10 mouse cellular contexts compared by ENCODE assay signal in the genomic region with DNA sequence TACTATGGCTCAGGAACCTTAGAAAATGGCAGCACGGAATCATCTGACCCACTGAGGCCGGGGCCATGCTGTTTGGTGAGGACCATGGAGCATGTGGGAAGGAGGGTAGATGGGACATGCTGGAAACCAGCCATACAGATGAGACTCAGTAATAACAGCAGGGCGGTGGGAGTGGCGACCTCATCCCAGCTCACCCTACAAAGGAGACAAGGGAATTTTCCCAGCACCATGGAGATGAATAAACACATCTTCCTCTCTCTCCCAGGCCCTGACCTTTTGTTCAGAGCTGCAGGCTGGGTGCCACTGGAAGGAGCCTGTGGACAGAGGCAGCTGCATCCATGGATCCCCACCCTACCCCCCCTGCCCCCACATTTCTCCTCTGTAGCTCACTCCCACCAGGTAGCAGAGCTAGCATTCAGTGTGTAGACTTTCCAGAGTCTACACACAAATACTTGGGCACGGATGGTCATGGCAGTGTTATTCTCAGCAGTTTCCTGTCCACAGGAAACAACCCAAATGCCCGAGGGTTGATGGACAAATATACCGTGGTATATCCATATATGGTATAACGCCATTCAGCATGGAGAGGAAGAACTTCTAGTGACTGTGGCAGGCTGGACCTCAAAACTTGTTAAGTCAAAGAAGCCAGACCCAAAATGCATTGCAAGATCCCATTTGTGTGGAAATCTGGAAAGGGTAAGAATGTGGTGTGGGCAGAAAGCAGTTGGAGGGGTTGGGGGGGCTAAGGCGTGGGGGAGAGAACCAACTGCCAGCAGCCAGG. TPM values are rescaled to one million over a fixed set of nuclear protein-coding genes. Genes with fewer than 3 reads are reported as not detected.
A peak's percentile ranks its signal among the peaks of the same experiment; 100 is the strongest.
DNase-seq lines count a peak whose midpoint lies in the region; ATAC-seq and TF ChIP-seq lines count a peak whose summit lies in the region.
"Had no signal": no experiment of that assay in that cellular context is flagged by ENCODE, and none has a peak within 500 bp of the region (broad histone marks: within the 10 kb centered on the region; RNA-seq: fewer than 3 reads in every experiment).

No protein-coding gene starts in this region.

- intact Hi-C loops in heart, postnatal 25 days (cut with DNase I): no loop called here

- H3K27me3 ChIP-seq in heart, postnatal 0 days (ENCODE audit: control insufficient read depth, insufficient read depth, low read length): no peaks in the 10 kb centered on the region
- no peaks in the 10 kb centered on the region for H3K27me3 ChIP-seq in embryonic facial prominence, embryonic 10.5 days (replicated peaks; ENCODE audit: low read depth, poor library complexity, severe bottlenecking)
- no peaks in the 10 kb centered on the region for H3K27me3 ChIP-seq in lung, embryonic 15.5 days

- TF ChIP-seq EP300 in heart, postnatal 0 days (IDR thresholded peaks at IDR 0.05; ENCODE audit: low read depth): no peak

- no peaks in the 10 kb centered on the region for H3K36me3 ChIP-seq in heart, postnatal 0 days (replicated peaks; ENCODE audit: control insufficient read depth, insufficient read depth, low read length)
- no peaks in the 10 kb centered on the region for H3K36me3 ChIP-seq in embryonic facial prominence, embryonic 10.5 days (replicated peaks)
- H3K36me3 ChIP-seq in lung, embryonic 15.5 days: no peaks in the 10 kb centered on the region
- H3K36me3 ChIP-seq: G1E had no signal

- H3K4me1 ChIP-seq in heart, postnatal 0 days (ENCODE audit: control insufficient read depth, insufficient read depth): peaks cover 26% of the 10 kb centered on the region
- H3K4me1 ChIP-seq in embryonic facial prominence, embryonic 10.5 days: peaks cover 47% of the 10 kb centered on the region
- peaks cover 29% of the 10 kb centered on the region for H3K4me1 ChIP-seq in lung, embryonic 15.5 days

- no peak overlapping the region for H3K9ac ChIP-seq in heart, postnatal 0 days (replicated peaks; ENCODE audit: low read depth, low read length)
- H3K9ac ChIP-seq in lung, embryonic 15.5 days: no peak overlapping the region

- no peaks in the 10 kb centered on the region for H3K9me3 ChIP-seq in heart, postnatal 0 days (replicated peaks; ENCODE audit: control insufficient read depth, low read length)
- no peaks in the 10 kb centered on the region for H3K9me3 ChIP-seq in embryonic facial prominence, embryonic 10.5 days
- no peaks in the 10 kb centered on the region for H3K9me3 ChIP-seq in lung, embryonic 15.5 days
- H3K9me3 ChIP-seq: G1E had no signal

- ATAC-seq in heart, postnatal 0 days (ENCODE audit: insufficient read depth, low read depth): no peak
- peak; percentile 28; the same call in 1 of the 2 replicates for ATAC-seq in lung, embryonic 15.5 days (ENCODE audit: borderline replicate concordance, extremely low read depth, low FRiP score, low TSS enrichment)

- TF ChIP-seq CTCF in heart, postnatal 0 days (IDR thresholded peaks at IDR 0.05; ENCODE audit: low read depth): no peak

- H3K4me3 ChIP-seq in heart, postnatal 0 days (ENCODE audit: low read depth, low read length): no peak overlapping the region
- no peak overlapping the region for H3K4me3 ChIP-seq in embryonic facial prominence, embryonic 10.5 days
- H3K4me3 ChIP-seq in lung, embryonic 15.5 days: no peak overlapping the region

- 70% methylated on average over 9 of the region's 9 CpGs for WGBS in heart, postnatal 0 days
- WGBS in embryonic facial prominence, embryonic 10.5 days: 72% methylated on average over 9 of the region's 9 CpGs
- 55% methylated on average over 9 of the region's 9 CpGs for WGBS in lung, embryonic 15.5 days

- DNase-seq in heart, postnatal 0 days (ENCODE audit: low spot score): no peak
- DNase-seq in heart, postnatal 25 days (ENCODE audit: low spot score): no peak
- peak; percentile 44 for DNase-seq in 416B (ENCODE audit: low read depth)
- no peak for DNase-seq in embryonic facial prominence, embryonic 10.5 days (ENCODE audit: low spot score)
- DNase-seq in thymus, postnatal 25 days: no peak
- no peak for DNase-seq in retina, embryonic 14.5 days (ENCODE audit: low spot score)
- no peak for DNase-seq in gastrocnemius, postnatal 10 days

- H3K27ac ChIP-seq in heart, postnatal 0 days (ENCODE audit: low read depth): peak overlapping the region; percentile 6; the same call in 1 of the 2 replicates
- H3K27ac ChIP-seq in embryonic facial prominence, embryonic 10.5 days (replicated peaks): peak overlapping the region; percentile 65
- H3K27ac ChIP-seq in lung, embryonic 15.5 days: peak overlapping the region; percentile 72

- H3K4me2 ChIP-seq in heart, postnatal 0 days (ENCODE audit: low read depth, low read length): no peak overlapping the region
- no peak overlapping the region for H3K4me2 ChIP-seq in lung, embryonic 15.5 days

RNA-seq across cellular contexts. Expression of a gene that starts 35.7 kb away (rescaled TPM):
- 9.5 and 11.7 TPM in 2 replicates for total RNA-seq in heart, postnatal 0 days (2014; rRNA removed; ENCODE audit: low replicate concordance)
- polyA plus RNA-seq in heart, postnatal 0 days (2015; fragmentation: Nextera tagmentation; extraction: Ambion mirVana): 9.7 TPM in 2 replicates
- 10 to 100 TPM; 11.9 to 14.1 TPM for total RNA-seq in heart, postnatal 25 days (2021)
- polyA plus RNA-seq in embryonic facial prominence, embryonic 10.5 days (2016; fragmentation: Nextera tagmentation; extraction: Ambion mirVana): 17.9 and 18.8 TPM in 2 replicates
- polyA plus RNA-seq in lung, embryonic 15.5 days (2015; fragmentation: Nextera tagmentation; extraction: Ambion mirVana): 16.2 and 16.3 TPM in 2 replicates
- total RNA-seq in gastrocnemius, postnatal 10 days (2021): 1 to 10 TPM; 6.2 to 7.7 TPM

RNA-seq across cellular contexts. Expression of a gene that starts 47.2 kb away (rescaled TPM):
- not detected in 2 replicates for total RNA-seq in heart, postnatal 0 days (2014; rRNA removed; ENCODE audit: low replicate concordance)
- not detected in 2 replicates for polyA plus RNA-seq in heart, postnatal 0 days (2015; fragmentation: Nextera tagmentation; extraction: Ambion mirVana)
- under 1 TPM; 0.23 to 0.53 TPM for total RNA-seq in heart, postnatal 25 days (2021)
- 0.10 and 0.17 TPM in 2 replicates for polyA plus RNA-seq in embryonic facial prominence, embryonic 10.5 days (2016; fragmentation: Nextera tagmentation; extraction: Ambion mirVana)
- not detected in 2 replicates for polyA plus RNA-seq in lung, embryonic 15.5 days (2015; fragmentation: Nextera tagmentation; extraction: Ambion mirVana)
- total RNA-seq in gastrocnemius, postnatal 10 days (2021): not detected
- total RNA-seq: G1E had no signal
- polyA plus RNA-seq: G1E; spleen, adult 2 months had no signal

Comparison
In these comparisons a context has a peak if more than half of its experiments do, and no peak if none do; other contexts are left out.
1. H3K27ac ChIP-seq: peak in every context shown above with its lines; median percentile 72 in lung, embryonic 15.5 days; 65 in embryonic facial prominence, embryonic 10.5 days; 6 in heart, postnatal 0 days.